Mouse (Mus musculus): Measurements from ENCODE around the gene Antxr2. TPM values are rescaled to one million over a fixed set of nuclear protein-coding genes. Genes with fewer than 3 reads are reported as not detected.
A peak's percentile ranks its signal among the peaks of the same experiment; 100 is the strongest.

Antxr2 gene
- 6.0 and 6.8 TPM in 2 replicates for polyA plus RNA-seq (2015; fragmentation: Nextera tagmentation; extraction: Ambion mirVana)

DNA sequence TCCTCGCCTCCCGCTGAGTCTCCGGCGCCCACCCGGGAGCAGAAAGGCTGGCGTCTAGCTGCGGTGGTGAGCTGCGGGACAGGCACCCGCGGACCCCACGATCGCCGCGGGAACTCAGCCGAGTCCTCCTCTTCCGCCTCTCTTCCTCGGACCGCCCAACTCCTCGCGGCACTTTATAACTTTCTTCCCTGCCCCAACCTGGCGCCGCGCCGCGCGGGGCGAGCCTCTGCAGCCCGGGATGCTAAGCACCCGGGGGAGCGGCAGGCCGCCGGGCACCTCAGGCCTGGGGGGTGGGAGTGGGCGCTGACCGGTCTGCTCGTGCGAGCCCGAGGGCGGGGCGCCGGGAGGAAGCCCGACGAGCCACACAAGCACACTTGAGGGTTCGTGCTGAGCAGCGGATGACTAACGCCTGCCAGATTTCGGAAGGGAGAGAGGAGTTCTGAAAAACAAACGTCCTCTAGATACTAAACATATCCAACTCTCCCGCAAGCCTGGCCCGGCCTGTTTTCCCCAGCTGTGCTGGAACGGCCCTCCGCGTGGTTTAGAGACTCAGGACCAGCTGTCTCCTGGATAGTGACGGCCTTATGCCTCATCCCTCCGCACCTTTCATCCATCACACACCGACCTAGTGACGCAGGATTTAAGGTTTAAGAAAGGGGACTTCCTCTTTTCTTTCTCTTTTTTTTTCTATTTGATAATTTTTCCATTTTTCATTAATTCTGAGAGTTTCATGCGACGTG is at the start of gene Antxr2:
TSS of gene Antxr2 (minus strand) at position 142 of the 740 bp plus-strand sequence.
- ATAC-seq (ENCODE audit: insufficient read depth) = peak; percentile 34
- no peaks in the 10 kb centered on the region for H3K9me3 ChIP-seq (replicated peaks)
- H3K27ac ChIP-seq (replicated peaks) = peak within 1 kb of the TSS; percentile 72
- 3% methylated on average over 58 of the region's 58 CpGs for WGBS (ENCODE audit: insufficient replicate concordance)
- H3K36me3 ChIP-seq (replicated peaks) = no peaks in the 10 kb centered on the region
- peaks cover 7% of the 10 kb centered on the region; the same call in 1 of the 2 replicates for H3K4me1 ChIP-seq (replicated peaks)
- H3K27me3 ChIP-seq = peaks cover 19% of the 10 kb centered on the region
- peak within 1 kb of the TSS; percentile 63 for H3K4me3 ChIP-seq (replicated peaks)
- peak within 1 kb of the TSS; percentile 68 for H3K4me2 ChIP-seq
- peak within 1 kb of the TSS; percentile 47 for H3K9ac ChIP-seq

DNA sequence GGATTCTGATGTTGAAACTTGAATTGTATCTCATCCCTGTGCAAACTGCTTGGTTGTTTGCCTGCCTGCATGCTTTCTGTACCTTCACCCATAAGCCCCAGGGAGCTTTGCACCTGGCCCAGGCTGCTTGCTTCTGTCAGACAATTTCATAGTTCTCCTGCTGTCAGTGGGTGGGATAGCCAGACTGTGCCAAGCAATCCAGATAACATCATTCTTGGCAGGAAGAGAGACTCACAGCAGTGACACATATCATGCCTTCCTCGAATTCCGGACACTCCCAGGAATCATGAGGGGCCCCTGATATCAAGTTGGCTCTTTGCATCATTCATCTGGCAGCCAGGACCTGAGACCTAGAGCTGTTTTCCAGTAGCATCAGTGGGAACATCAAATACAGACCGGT is 45.8 kb upstream of the Antxr2 start:
- ATAC-seq (ENCODE audit: insufficient read depth) = no peak
- WGBS (ENCODE audit: insufficient replicate concordance) = 49% methylated on average over 3 of the region's 3 CpGs
- Histone ChIP-seq H3K9ac (no peak overlapping the region), H3K4me3 (replicated peaks) (no peak overlapping the region), H3K36me3 (replicated peaks) (no peaks in the 10 kb centered on the region), H3K9me3 (replicated peaks) (no peaks in the 10 kb centered on the region), H3K27me3 (no peaks in the 10 kb centered on the region), H3K4me1 (replicated peaks) (no peaks in the 10 kb centered on the region), H3K4me2 (no peak overlapping the region), H3K27ac (replicated peaks) (no peak overlapping the region)

DNA sequence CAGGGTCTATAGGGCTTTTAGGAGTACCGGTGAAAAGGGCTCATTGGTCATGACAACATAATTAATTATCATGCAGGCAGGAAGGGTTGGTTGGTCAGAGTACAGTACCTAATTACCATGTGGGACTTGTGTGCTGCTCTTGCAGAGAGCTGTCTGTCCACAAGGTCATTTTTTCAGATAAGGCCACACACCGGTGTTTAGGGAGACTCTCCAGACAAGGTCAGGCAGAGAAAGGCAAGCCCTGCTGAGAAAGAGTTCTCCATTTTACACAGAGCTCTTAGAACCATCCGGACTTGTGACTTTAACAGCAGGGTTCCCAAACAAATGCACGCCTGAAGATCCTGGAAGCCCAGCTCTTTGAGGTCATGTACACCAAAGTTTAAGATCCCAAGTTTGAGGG is 38.3 kb upstream of the Antxr2 start:
- WGBS (ENCODE audit: insufficient replicate concordance) = 49% methylated on average over 4 of the region's 4 CpGs
- H3K4me1 ChIP-seq (replicated peaks) = no peaks in the 10 kb centered on the region
- H3K9ac ChIP-seq = no peak overlapping the region
- no peak overlapping the region for H3K4me3 ChIP-seq (replicated peaks)
- no peaks in the 10 kb centered on the region for H3K36me3 ChIP-seq (replicated peaks)
- H3K27ac ChIP-seq (replicated peaks) = no peak overlapping the region
- no peaks in the 10 kb centered on the region for H3K9me3 ChIP-seq (replicated peaks)
- H3K27me3 ChIP-seq = no peaks in the 10 kb centered on the region
- ATAC-seq (ENCODE audit: insufficient read depth) = no peak
- no peak overlapping the region for H3K4me2 ChIP-seq

DNA sequence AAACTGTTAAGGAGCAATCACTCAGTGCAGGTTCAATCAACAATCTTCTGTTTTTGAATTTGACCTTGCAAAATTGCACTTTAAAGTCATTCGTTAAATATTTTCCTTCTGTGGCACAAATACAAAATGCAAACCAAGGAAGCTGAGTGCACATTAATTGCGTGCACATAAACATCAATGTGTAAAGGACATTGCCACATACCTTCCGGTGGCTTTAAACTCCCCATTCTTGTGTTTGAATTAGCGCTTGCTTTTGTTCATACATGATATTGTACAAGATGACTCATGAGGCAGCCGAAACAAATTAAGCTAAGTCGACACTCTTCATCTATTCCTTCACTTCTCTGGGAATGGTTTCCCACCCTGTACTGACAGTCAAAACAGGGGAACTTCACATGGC is 24.4 kb upstream of the Antxr2 start:
- H3K27ac ChIP-seq (replicated peaks) = no peak overlapping the region
- no peak overlapping the region for H3K4me2 ChIP-seq
- no peaks in the 10 kb centered on the region for H3K27me3 ChIP-seq
- ATAC-seq (ENCODE audit: insufficient read depth) = no peak
- no peaks in the 10 kb centered on the region for H3K9me3 ChIP-seq (replicated peaks)
- H3K4me3 ChIP-seq (replicated peaks) = no peak overlapping the region
- WGBS (ENCODE audit: insufficient replicate concordance) = 68% methylated on average over 6 of the region's 6 CpGs
- H3K4me1 ChIP-seq (replicated peaks) = no peaks in the 10 kb centered on the region
- H3K9ac ChIP-seq = no peak overlapping the region
- no peaks in the 10 kb centered on the region for H3K36me3 ChIP-seq (replicated peaks)

DNA sequence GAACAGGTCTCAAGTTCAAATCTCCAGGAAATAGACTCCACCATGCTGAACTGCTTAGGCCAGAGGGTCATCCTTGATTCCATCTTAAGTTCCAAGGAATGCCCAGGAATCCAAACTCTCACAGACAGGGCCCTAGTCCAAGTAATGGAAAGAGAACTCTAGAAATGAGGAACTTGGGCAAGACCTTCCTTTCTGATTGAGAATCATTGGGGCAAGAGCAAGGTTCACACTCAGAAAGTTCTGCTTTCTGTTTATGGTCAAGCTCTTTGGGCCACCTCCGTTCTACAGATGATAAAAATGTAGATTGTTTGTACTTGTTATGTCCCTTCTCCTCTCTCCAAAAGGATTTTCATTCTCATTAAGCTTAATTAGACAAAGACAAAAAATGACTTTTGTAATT is 24.0 kb upstream of the Antxr2 start:
- WGBS (ENCODE audit: insufficient replicate concordance) = 21% methylated on average over 1 of the region's 1 CpGs
- H3K9me3 ChIP-seq (replicated peaks) = no peaks in the 10 kb centered on the region
- H3K4me2 ChIP-seq = no peak overlapping the region
- H3K27ac ChIP-seq (replicated peaks) = no peak overlapping the region
- no peaks in the 10 kb centered on the region for H3K27me3 ChIP-seq
- no peaks in the 10 kb centered on the region for H3K36me3 ChIP-seq (replicated peaks)
- H3K4me1 ChIP-seq (replicated peaks) = no peaks in the 10 kb centered on the region
- no peak overlapping the region for H3K9ac ChIP-seq
- ATAC-seq (ENCODE audit: insufficient read depth) = no peak
- H3K4me3 ChIP-seq (replicated peaks) = no peak overlapping the region

DNA sequence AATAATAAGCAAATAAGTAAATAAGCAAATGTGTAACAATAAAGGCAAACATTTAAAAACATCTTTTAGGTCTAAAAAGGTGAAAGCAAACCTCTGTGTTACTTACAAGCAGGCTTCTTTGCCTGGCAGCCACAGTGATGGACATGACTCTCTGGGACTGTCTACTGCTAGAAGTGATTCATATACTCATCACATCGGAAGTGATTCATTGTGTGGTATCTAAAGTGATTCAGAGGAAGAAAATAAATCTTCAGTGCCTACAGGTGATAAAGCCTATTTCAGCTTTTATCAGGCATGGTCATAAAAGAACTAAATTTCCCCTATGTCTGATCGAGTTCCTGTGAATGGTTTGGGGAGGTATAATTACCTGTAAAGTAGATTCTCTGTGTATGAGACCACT is 4.1 kb upstream of the Antxr2 start:
- no peaks in the 10 kb centered on the region for H3K36me3 ChIP-seq (replicated peaks)
- no peak for ATAC-seq (ENCODE audit: insufficient read depth)
- peaks cover 19% of the 10 kb centered on the region for H3K27me3 ChIP-seq
- no peaks in the 10 kb centered on the region for H3K9me3 ChIP-seq (replicated peaks)
- no peak overlapping the region for H3K4me3 ChIP-seq (replicated peaks)
- no peak overlapping the region for H3K27ac ChIP-seq (replicated peaks)
- H3K4me1 ChIP-seq (replicated peaks) = no peaks in the 10 kb centered on the region
- WGBS (ENCODE audit: insufficient replicate concordance) = 43% methylated on average over 2 of the region's 2 CpGs
- no peak overlapping the region for H3K4me2 ChIP-seq
- no peak overlapping the region for H3K9ac ChIP-seq

DNA sequence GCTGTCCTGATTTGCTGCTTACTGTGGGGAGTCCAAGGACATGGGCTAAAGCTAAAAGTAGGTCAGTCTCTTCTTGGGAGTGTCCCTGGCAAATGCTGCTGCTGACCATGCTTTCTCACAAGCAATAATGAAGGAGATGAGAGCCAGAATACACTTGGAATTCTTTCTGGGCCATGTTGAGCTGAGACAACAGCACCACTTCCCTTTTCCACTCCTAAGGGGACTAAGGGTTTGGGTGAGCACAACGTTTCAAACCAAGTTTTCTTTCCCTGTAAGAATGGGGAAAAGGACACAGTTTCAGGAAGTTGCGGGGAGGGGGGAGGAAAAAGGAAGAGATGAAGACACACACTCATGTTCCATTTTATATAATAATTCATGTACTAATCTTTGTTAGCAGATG is 3.4 kb upstream of the Antxr2 start:
- 20% methylated on average over 2 of the region's 2 CpGs for WGBS (ENCODE audit: insufficient replicate concordance)

DNA sequence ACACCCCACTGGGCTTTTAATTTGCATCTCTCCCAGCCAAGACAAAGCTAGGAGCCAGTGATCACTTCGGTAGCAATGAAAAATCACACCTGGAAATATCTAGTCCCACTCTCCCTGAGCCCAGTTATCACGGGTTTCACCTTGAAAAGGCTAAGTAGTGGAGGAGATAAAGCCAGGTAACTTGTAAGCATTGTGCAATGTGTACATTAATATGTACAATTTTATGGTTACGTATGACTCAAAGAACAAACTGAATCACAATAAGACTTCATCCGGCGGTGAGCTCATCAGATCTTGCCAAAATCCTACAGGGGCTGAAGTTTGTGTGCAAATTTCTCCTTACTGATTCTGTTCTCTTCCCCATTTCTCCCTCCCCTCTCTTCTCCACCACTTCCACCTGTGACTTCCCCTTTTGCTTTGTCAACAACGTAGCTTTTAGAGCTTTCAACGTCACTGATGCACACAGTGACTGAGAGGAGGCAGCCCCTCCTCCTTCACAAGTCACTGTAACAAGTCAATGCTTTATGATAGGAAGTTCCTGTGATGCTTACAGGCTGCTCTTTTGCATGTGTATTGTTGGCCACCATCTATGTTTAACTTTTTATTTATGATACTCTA is 2.1 kb upstream of the Antxr2 start:
- H3K27me3 ChIP-seq = peaks cover 19% of the 10 kb centered on the region
- 35% methylated on average over 7 of the region's 7 CpGs for WGBS (ENCODE audit: insufficient replicate concordance)
- H3K9me3 ChIP-seq (replicated peaks) = no peaks in the 10 kb centered on the region
- no peak for ATAC-seq (ENCODE audit: insufficient read depth)
- H3K9ac ChIP-seq = no peak overlapping the region
- H3K4me3 ChIP-seq (replicated peaks) = no peak overlapping the region
- no peak overlapping the region for H3K27ac ChIP-seq (replicated peaks)
- no peaks in the 10 kb centered on the region for H3K36me3 ChIP-seq (replicated peaks)
- no peaks in the 10 kb centered on the region for H3K4me1 ChIP-seq (replicated peaks)
- no peak overlapping the region for H3K4me2 ChIP-seq

More for the DNA sequence above, 3.4 kb upstream of the Antxr2 start:
- ATAC-seq (ENCODE audit: insufficient read depth) = no peak
- Histone ChIP-seq H3K9me3 (replicated peaks) (no peaks in the 10 kb centered on the region), H3K4me1 (replicated peaks) (no peaks in the 10 kb centered on the region), H3K9ac (no peak overlapping the region), H3K27ac (replicated peaks) (no peak overlapping the region), H3K4me3 (replicated peaks) (no peak overlapping the region), H3K27me3 (peaks cover 19% of the 10 kb centered on the region), H3K4me2 (no peak overlapping the region), H3K36me3 (replicated peaks) (no peaks in the 10 kb centered on the region)

DNA sequence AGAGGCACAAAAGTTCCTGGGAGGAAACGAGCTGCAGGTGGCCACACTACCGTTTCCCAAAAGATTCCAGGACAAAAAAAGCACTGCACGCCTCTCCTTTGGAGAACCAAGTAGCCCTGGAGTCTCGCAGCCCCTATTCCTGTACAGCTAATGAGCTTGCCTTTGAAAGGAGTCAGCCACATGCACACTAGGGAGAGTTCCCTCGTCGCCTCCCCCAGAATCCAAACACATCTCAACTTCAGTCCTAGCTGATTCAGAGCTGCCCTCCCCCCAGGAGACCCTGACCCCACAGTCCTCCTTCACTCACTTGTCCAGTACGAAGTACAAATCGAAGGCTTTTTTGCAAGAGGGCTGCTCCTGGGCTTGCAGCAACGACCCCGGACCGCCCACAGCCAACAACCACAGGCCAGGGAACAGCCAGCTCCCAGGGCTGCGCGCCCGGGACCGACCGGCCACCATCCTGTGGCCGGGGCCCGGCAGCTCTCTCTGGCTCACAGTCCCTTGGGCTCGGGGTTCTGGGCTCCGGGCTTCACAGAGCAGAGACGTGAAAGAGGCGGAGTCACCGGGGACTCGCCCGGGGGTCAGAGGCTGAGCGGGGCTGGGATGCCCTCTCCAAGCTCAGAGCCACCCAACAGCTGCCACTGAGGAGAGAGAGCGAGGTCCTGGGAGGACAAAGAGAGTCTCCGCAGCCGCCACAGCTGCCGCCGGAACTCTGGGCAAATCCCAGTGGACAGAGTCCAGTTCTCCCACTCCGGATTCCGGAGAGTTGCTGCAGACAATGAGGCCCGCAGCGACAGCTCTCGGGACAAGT is 547 bp downstream of the Antxr2 start:
- Histone ChIP-seq H3K9me3 (replicated peaks) (no peaks in the 10 kb centered on the region), H3K36me3 (replicated peaks) (no peaks in the 10 kb centered on the region; the same call in 1 of the 2 replicates), H3K27ac (replicated peaks) (peak overlapping the region; percentile 72), H3K4me3 (replicated peaks) (peak overlapping the region; percentile 63), H3K9ac (peak overlapping the region; percentile 47), H3K27me3 (peaks cover 19% of the 10 kb centered on the region), H3K4me1 (replicated peaks) (peaks cover 7% of the 10 kb centered on the region; the same call in 1 of the 2 replicates), H3K4me2 (peak overlapping the region; percentile 68)
- WGBS (ENCODE audit: insufficient replicate concordance) = under 1% methylated on average over 36 of the region's 36 CpGs
- ATAC-seq (ENCODE audit: insufficient read depth) = peak; percentile 75

DNA sequence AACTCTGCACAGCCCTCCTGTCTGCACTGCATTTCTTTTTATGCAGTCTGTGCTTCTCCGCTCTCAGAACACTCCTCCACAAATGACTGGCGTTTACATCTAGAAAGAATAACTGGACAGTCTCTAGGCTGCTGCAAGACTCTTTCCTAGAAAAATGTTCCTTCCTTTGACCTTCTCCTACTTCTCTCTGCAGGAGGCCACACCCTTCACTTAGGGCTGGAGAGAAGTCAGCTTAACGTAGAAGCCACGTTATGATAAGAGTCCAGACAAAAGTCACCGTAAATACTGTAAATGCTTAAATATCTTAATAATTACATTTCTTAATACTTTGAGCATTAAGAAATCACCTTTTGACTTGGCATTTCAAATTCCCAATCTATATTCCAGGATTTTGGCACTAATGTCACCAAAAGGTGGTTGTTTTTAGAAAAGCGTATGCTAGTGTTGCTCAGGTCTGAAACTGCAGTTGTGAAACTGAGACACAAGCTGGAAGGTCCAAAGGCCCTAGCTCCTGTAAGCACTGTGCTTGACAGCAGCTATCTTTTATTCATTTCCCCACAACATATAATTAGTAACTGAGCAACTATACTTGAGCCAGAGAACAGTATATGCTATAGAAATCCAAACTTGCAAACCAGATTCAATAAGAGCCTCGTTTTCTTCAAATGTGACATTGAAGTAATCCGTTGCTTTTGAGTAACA is 3.0 kb downstream of the Antxr2 start:
- Histone ChIP-seq H3K4me2 (peak overlapping the region; percentile 16; the same call in 1 of the 2 replicates), H3K36me3 (replicated peaks) (no peaks in the 10 kb centered on the region; the same call in 1 of the 2 replicates), H3K27ac (replicated peaks) (peak overlapping the region; percentile 41; the same call in 1 of the 2 replicates), H3K27me3 (peaks cover 19% of the 10 kb centered on the region), H3K4me1 (replicated peaks) (peaks cover 7% of the 10 kb centered on the region; the same call in 1 of the 2 replicates), H3K9me3 (replicated peaks) (no peaks in the 10 kb centered on the region), H3K4me3 (replicated peaks) (no peak overlapping the region), H3K9ac (no peak overlapping the region)
- no peak for ATAC-seq (ENCODE audit: insufficient read depth)
- WGBS (ENCODE audit: insufficient replicate concordance) = 34% methylated on average over 8 of the region's 8 CpGs

Data from liver, embryonic 15.5 days (tissue).